10 mouse cellular contexts compared by ENCODE assay signal in genomic region chr13:51017727-51018321, GRCm38 (mm10).
DNase-seq lines count a peak whose midpoint lies in the region; ATAC-seq and TF ChIP-seq lines count a peak whose summit lies in the region.
"Had no signal": no experiment of that assay in that cellular context is flagged by ENCODE, and none has a peak within 500 bp of the region (broad histone marks: within the 10 kb centered on the region; RNA-seq: fewer than 3 reads in every experiment).

No protein-coding gene starts in this region.

- no peaks in the 10 kb centered on the region for H3K4me1 ChIP-seq in lung, postnatal 0 days (ENCODE audit: insufficient read depth, low read depth, low read length)
- H3K4me1 ChIP-seq in heart, embryonic 13.5 days: peaks cover 29% of the 10 kb centered on the region

- no peaks in the 10 kb centered on the region for H3K9me3 ChIP-seq in lung, postnatal 0 days (ENCODE audit: low read length)
- H3K9me3 ChIP-seq in heart, embryonic 13.5 days: no peaks in the 10 kb centered on the region
- H3K9me3 ChIP-seq: G1E had no signal

- no peaks in the 10 kb centered on the region for H3K36me3 ChIP-seq in lung, postnatal 0 days (ENCODE audit: insufficient read depth, low read length)
- H3K36me3 ChIP-seq in heart, embryonic 13.5 days: no peaks in the 10 kb centered on the region
- H3K36me3 ChIP-seq: G1E had no signal

- H3K9ac ChIP-seq in lung, postnatal 0 days (replicated peaks; ENCODE audit: low read depth): no peak overlapping the region
- no peak overlapping the region for H3K9ac ChIP-seq in heart, embryonic 13.5 days

- TF ChIP-seq EP300 in lung, postnatal 0 days (IDR thresholded peaks at IDR 0.05): no peak

- TF ChIP-seq CTCF in lung, postnatal 0 days (IDR thresholded peaks at IDR 0.05): no peak

- H3K27me3 ChIP-seq in lung, postnatal 0 days (replicated peaks; ENCODE audit: insufficient read depth, low read length): no peaks in the 10 kb centered on the region
- no peaks in the 10 kb centered on the region for H3K27me3 ChIP-seq in heart, embryonic 13.5 days (replicated peaks)

- H3K4me3 ChIP-seq in lung, postnatal 0 days (ENCODE audit: low read depth, low read length): no peak overlapping the region
- no peak overlapping the region for H3K4me3 ChIP-seq in heart, embryonic 13.5 days

- DNase-seq in lung, postnatal 0 days (ENCODE audit: low spot score): peak; percentile 47
- DNase-seq in lung, postnatal 14 days: no peak
- peak; percentile 40 to 59 for DNase-seq in kidney, postnatal 4 days
- DNase-seq in yolk sac, embryonic 10.5 days (ENCODE audit: low spot score): peak; percentile 36
- DNase-seq in right cerebral cortex, postnatal 14 days: no peak
- DNase-seq in cerebellum, adult 9-10 months: no peak
- DNase-seq: cerebellum, postnatal 25 days had no signal

- H3K27ac ChIP-seq in lung, postnatal 0 days (ENCODE audit: low read length): no peak overlapping the region
- H3K27ac ChIP-seq in heart, embryonic 13.5 days (replicated peaks): peak overlapping the region; percentile 58

- 18% methylated on average over 10 of the region's 10 CpGs for WGBS in lung, postnatal 0 days
- 26% methylated on average over 10 of the region's 10 CpGs for WGBS in heart, embryonic 13.5 days

- no peak overlapping the region for H3K4me2 ChIP-seq in lung, postnatal 0 days (replicated peaks; ENCODE audit: low read depth, low read length)
- peak overlapping the region; percentile 26 for H3K4me2 ChIP-seq in heart, embryonic 13.5 days

- ATAC-seq in lung, postnatal 0 days: 0 out of 2 replicates have a peak, but pooled peaks have one; percentile 30
- no peak for ATAC-seq in heart, embryonic 13.5 days (ENCODE audit: extremely low read depth, insufficient number of reproducible peaks, low FRiP score, low TSS enrichment)
- ATAC-seq in cerebellum, adult (ENCODE audit: insufficient number of reproducible peaks, low FRiP score, low TSS enrichment): no peak

Comparison
In these comparisons a context has a peak if more than half of its experiments do, and no peak if none do; other contexts are left out.
1. DNase-seq: peak in lung, postnatal 0 days (single experiment), kidney, postnatal 4 days (2 of 2) and yolk sac, embryonic 10.5 days (single experiment); none in lung, postnatal 14 days (single experiment), right cerebral cortex, postnatal 14 days (single experiment) and cerebellum, adult 9-10 months (single experiment).